Mouse (Mus musculus) small intestine, adult 2 months (tissue): ENCODE measurements at regions not wholly inside any gene's neighbourhood (a gene's known extent, or its start where the extent isn't known, plus 50 kb on each side); places are given as distances from the start of the nearest gene placed in this dataset.

Experiments used
- CTCF ChIP-seq: fragments of 200-500 bp; IDR thresholded peaks from 2 replicates; pipeline ENCODE4 v1.5.1; 2012; ENCODE audit warnings: low read depth, mild to moderate bottlenecking, control low read depth, inconsistent platforms, low read length, moderate library complexity, mixed read lengths; ENCODE audit not compliant: insufficient replicate concordance, insufficient read length; ENCODE audit errors: extremely low read depth
- POLR2A ChIP-seq: fragments of 200-500 bp; IDR thresholded peaks from 2 replicates; pipeline ENCODE4 v1.6.1; 2012; ENCODE audit warnings: low read depth, mild to moderate bottlenecking, control low read depth, inconsistent platforms, low read length, moderate library complexity

DNA sequence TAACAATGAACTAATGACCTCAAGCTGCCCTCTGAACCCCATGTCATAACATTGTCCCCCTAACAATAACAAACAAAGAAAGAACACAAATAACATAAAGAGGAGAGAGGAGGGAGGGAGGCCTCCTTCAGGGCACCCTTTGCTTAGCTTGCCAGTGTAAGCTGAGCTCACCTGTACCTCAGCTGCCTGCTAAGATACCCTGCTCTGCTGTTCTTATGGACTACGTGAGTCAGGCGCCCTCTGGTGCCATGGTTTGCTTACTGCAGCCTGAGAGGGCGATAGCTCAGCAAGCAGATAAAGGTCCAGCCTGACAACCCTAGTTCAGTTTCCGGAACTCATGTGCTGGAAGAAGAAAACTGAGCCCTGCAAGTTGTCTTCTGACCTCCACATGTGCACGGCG lies 67.8 kb upstream of the Slc25a33 start:
- TF ChIP-seq POLR2A (no peak), CTCF (peak; percentile 56; the same call in 1 of the 2 replicates)
